In genomic region chr17:83707372-83707771, GRCm38 (mm10) we compare ENCODE assay signal across 8 mouse cellular contexts. TPM values are rescaled to one million over a fixed set of nuclear protein-coding genes. Genes with fewer than 3 reads are reported as not detected.
DNase-seq lines count a peak whose midpoint lies in the region; ATAC-seq and TF ChIP-seq lines count a peak whose summit lies in the region.

No protein-coding gene starts in this region.

- no peak for TF ChIP-seq POLR2A in cerebellum, adult 2 months (IDR thresholded peaks at IDR 0.05; ENCODE audit: borderline replicate concordance, insufficient read depth, low read length)
- TF ChIP-seq POLR2A in testis, adult 2 months (IDR thresholded peaks at IDR 0.05; ENCODE audit: control insufficient read depth, low read depth, low read length), result no peak

- H3K4me3 ChIP-seq in cerebellum, adult 2 months (replicated peaks; ENCODE audit: insufficient read depth, low read depth, low read length), result peak overlapping the region; percentile 29
- H3K4me3 ChIP-seq in testis, adult 2 months (ENCODE audit: control insufficient read depth, low read depth, low read length), result no peak overlapping the region
- peak overlapping the region; percentile 92 for H3K4me3 ChIP-seq in liver, embryonic 11.5 days (ENCODE audit: low read depth, low read length)
- H3K4me3 ChIP-seq in stomach, postnatal 0 days (ENCODE audit: low read depth, low read length), result peak overlapping the region; percentile 79; the same call in 1 of the 2 replicates

- H3K9ac ChIP-seq in liver, embryonic 11.5 days (ENCODE audit: low read depth, low read length), result peak overlapping the region; percentile 100
- no peak overlapping the region for H3K9ac ChIP-seq in stomach, postnatal 0 days (ENCODE audit: low read length)

- H3K9me3 ChIP-seq in liver, embryonic 11.5 days (ENCODE audit: control insufficient read depth, low read length), result no peaks in the 10 kb centered on the region
- H3K9me3 ChIP-seq in stomach, postnatal 0 days (ENCODE audit: control insufficient read depth, low read length), result no peaks in the 10 kb centered on the region

- H3K36me3 ChIP-seq in testis, adult 2 months (ENCODE audit: control insufficient read depth, insufficient read depth, low read length), result no peaks in the 10 kb centered on the region
- H3K36me3 ChIP-seq in liver, embryonic 11.5 days (ENCODE audit: control insufficient read depth, insufficient read depth, low read length), result peaks cover 2% of the 10 kb centered on the region; the same call in 1 of the 2 replicates
- H3K36me3 ChIP-seq in stomach, postnatal 0 days (ENCODE audit: control insufficient read depth, insufficient read depth, low read length), result no peaks in the 10 kb centered on the region

- no peak for TF ChIP-seq EP300 in stomach, postnatal 0 days (optimal IDR thresholded peaks at IDR 0.05)

- H3K27me3 ChIP-seq in cerebellum, adult 2 months (ENCODE audit: control insufficient read depth, insufficient read depth, low read length), result no peaks in the 10 kb centered on the region
- no peaks in the 10 kb centered on the region for H3K27me3 ChIP-seq in testis, adult 2 months (ENCODE audit: control insufficient read depth, insufficient read depth, low read length)
- no peaks in the 10 kb centered on the region for H3K27me3 ChIP-seq in liver, embryonic 11.5 days (replicated peaks; ENCODE audit: control insufficient read depth, insufficient read depth, low read length)
- H3K27me3 ChIP-seq in stomach, postnatal 0 days (ENCODE audit: control insufficient read depth, insufficient read depth, low read length), result no peaks in the 10 kb centered on the region

- 96% methylated on average over 4 of the region's 4 CpGs for WGBS in cerebellum, adult 2 months
- 68% methylated on average over 4 of the region's 4 CpGs for WGBS in liver, embryonic 11.5 days
- 78% methylated on average over 4 of the region's 4 CpGs for WGBS in stomach, postnatal 0 days

- peak in 1 of 2 experiments; percentile 19 for DNase-seq in cerebellum, adult 2 months
- no peak for DNase-seq in cerebellum, adult 18-20 months
- DNase-seq in testis, postnatal 10 days (ENCODE audit: low spot score), result no peak
- DNase-seq in liver, embryonic 11.5 days (ENCODE audit: low spot score), result no peak
- DNase-seq in stomach, postnatal 0 days (ENCODE audit: low spot score), result no peak
- DNase-seq in spleen, postnatal 36 days (ENCODE audit: low spot score in 2 of 2), result no peak
- DNase-seq in yolk sac, embryonic 10.5 days (ENCODE audit: low spot score), result no peak

- ATAC-seq in liver, embryonic 11.5 days (replicated peaks; ENCODE audit: low FRiP score), result no peak
- ATAC-seq in stomach, postnatal 0 days (ENCODE audit: low FRiP score, low TSS enrichment), result no peak

- no peak for TF ChIP-seq CTCF in cerebellum, adult 2 months (IDR thresholded peaks at IDR 0.05; ENCODE audit: borderline replicate concordance, insufficient read depth, low read depth, low read length)
- no peak for TF ChIP-seq CTCF in testis, adult 2 months (IDR thresholded peaks at IDR 0.05; ENCODE audit: control insufficient read depth, insufficient read depth, insufficient replicate concordance, low read depth, low read length)
- TF ChIP-seq CTCF in stomach, postnatal 0 days (IDR thresholded peaks at IDR 0.05; ENCODE audit: low read depth), result no peak

- no peak overlapping the region for H3K27ac ChIP-seq in cerebellum, adult 2 months (ENCODE audit: insufficient read depth, low read length)
- H3K27ac ChIP-seq in testis, adult 2 months (ENCODE audit: control insufficient read depth, insufficient read depth, low read depth, low read length), result 0 out of 2 replicates have a peak overlapping the region, but pooled peaks have one; percentile 29
- peak overlapping the region; percentile 9; the same call in 1 of the 2 replicates for H3K27ac ChIP-seq in liver, embryonic 11.5 days (ENCODE audit: low read depth, low read length)
- H3K27ac ChIP-seq in stomach, postnatal 0 days (replicated peaks), result peak overlapping the region; percentile 99; the same call in 1 of the 2 replicates

- H3K4me2 ChIP-seq in liver, embryonic 11.5 days, result peak overlapping the region; percentile 96
- peak overlapping the region; percentile 95; the same call in 1 of the 2 replicates for H3K4me2 ChIP-seq in stomach, postnatal 0 days (replicated peaks; ENCODE audit: low read depth)

- H3K4me1 ChIP-seq in cerebellum, adult 2 months (ENCODE audit: control insufficient read depth, insufficient read depth, low read length), result peaks cover 3% of the 10 kb centered on the region; the same call in 1 of the 2 replicates
- H3K4me1 ChIP-seq in testis, adult 2 months (ENCODE audit: control insufficient read depth, insufficient read depth, low read length), result peaks cover 9% of the 10 kb centered on the region
- peaks cover 33% of the 10 kb centered on the region for H3K4me1 ChIP-seq in liver, embryonic 11.5 days (replicated peaks; ENCODE audit: control insufficient read depth, insufficient read depth, low read length)
- no peaks in the 10 kb centered on the region for H3K4me1 ChIP-seq in stomach, postnatal 0 days (replicated peaks; ENCODE audit: control insufficient read depth, insufficient read depth)

RNA-seq across cellular contexts. Expression of gene Mta3, which starts 1.4 kb away (rescaled TPM):
- 67.2 and 68.2 TPM in 2 replicates for polyA plus RNA-seq in cerebellum, adult 2 months (2012; rRNA removed)
- polyA plus RNA-seq in testis, adult 2 months (2012; rRNA removed), result 36.3 and 38.3 TPM in 2 replicates
- polyA plus RNA-seq in liver, embryonic 11.5 days (2014; fragmentation: Nextera tagmentation; extraction: Ambion mirVana), result 63.0 and 67.2 TPM in 2 replicates
- polyA plus RNA-seq in stomach, postnatal 0 days (2015; fragmentation: Nextera tagmentation; extraction: Ambion mirVana), result 44.2 and 47.6 TPM in 2 replicates
